Mouse (Mus musculus): ENCODE measurements around the gene Prdm2. TPM values are rescaled to one million over a fixed set of nuclear protein-coding genes. Genes with fewer than 3 reads are reported as not detected.

The Prdm2 gene
- polyA plus RNA-seq, 1 experiment from 2014 or later: 16.0 TPM

DNA sequence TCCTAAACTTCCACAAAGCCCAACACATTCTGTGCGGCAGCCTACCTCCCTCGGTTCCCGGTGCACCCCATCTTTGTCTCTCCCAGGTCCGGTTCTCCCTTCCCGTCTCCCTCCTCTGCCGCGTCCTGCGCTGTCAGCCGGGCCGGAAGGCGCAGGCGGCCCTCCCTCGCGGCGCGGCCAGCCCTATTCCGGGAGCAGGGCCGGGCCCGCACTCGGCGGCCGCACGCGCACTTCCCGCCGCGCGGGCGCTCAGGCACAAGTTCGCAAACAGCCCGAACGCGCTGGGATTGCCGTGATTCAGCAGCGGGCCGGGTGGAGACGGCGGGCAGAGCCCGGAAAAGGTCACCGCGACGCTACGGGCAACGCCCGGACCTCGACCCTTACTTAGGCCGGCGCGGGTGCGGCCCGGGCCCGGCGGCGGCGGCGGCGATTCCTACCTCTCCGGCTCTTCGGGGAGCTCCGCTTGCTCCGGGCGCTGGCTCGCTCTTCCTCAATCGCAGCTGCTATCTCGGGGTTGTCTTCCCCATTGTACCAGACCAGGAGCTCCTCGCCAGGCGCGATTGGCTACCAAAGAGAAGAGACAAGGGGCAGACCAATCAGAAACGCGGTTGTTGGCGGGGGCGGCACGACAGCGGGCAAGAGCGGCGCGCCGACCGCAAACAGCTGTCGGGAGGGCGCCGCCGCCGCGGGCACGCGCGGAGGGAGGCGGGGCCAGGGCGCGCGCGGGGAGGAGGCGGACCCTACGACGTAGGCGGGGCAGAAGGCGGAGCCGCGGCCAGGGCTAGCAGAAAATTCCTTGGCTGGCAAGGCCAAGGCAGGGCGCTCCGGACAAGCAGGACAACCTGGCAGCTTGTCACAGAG lies 50.9 kb downstream of the Prdm2 start:
- Histone ChIP-seq H3K27me3 (ENCODE audit: poor library complexity, severe bottlenecking) (no peaks in the 10 kb centered on the region), H3K36me3 (replicated peaks) (peaks cover 50% of the 10 kb centered on the region), H3K4me3 (peak overlapping the region; percentile 87), H3K9me3 (no peaks in the 10 kb centered on the region), H3K4me1 (peaks cover 32% of the 10 kb centered on the region), H3K27ac (peak overlapping the region; percentile 97)
- WGBS: under 1% methylated on average over 83 of the region's 102 CpGs
- DNase-seq (ENCODE audit: extremely low spot score, low spot score): peak; percentile 100

DNA sequence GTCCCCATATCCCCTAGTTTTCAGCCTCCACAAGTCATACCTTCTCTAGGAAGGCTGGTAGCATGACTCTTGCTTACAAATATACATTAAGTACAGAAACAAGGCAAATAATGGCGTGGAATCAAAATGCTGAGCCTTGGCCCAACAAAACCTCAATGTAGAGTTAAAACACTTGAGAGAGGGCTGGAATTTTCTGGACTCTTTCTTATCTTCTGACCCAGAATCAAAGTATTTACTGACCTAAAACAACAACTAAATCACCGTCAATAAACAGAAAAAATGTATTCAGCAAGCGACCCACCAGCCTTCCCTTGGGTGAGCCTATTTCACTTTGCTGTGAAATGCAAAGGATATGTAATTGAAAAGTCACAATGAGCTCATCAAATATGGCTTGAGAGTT lies 52.0 kb downstream of the Prdm2 start:
- Histone ChIP-seq H3K27ac (peak overlapping the region; percentile 97; the same call in 1 of the 2 replicates), H3K36me3 (replicated peaks) (peaks cover 46% of the 10 kb centered on the region), H3K4me3 (peak overlapping the region; percentile 87), H3K4me1 (peaks cover 34% of the 10 kb centered on the region), H3K27me3 (ENCODE audit: poor library complexity, severe bottlenecking) (no peaks in the 10 kb centered on the region), H3K9me3 (no peaks in the 10 kb centered on the region)
- no peak for DNase-seq (ENCODE audit: extremely low spot score, low spot score)
- WGBS: 69% methylated on average over 3 of the region's 3 CpGs

DNA sequence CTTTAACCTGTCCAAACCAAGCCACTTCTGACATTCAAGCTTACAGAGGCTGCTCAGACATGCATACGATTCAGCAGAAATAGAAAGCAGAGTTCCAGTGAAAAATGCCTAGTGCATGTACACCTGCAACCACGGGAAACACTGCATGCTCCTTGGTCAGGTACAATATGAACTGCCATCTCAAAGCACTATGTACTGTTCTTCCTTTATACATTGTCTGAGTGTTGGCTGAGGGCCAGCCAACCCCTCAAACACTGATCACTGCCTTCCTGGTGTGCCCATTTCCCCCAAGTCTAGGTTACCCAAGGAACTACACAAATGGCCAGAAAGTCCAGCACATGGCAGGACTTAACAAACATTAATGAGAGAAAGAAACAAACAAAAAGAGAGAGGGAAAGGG lies 53.5 kb downstream of the Prdm2 start:
- Histone ChIP-seq H3K27me3 (ENCODE audit: poor library complexity, severe bottlenecking) (no peaks in the 10 kb centered on the region), H3K4me1 (peaks cover 37% of the 10 kb centered on the region), H3K36me3 (replicated peaks) (peaks cover 34% of the 10 kb centered on the region), H3K4me3 (no peak overlapping the region; the same call in 1 of the 2 replicates), H3K27ac (no peak overlapping the region), H3K9me3 (no peaks in the 10 kb centered on the region)
- DNase-seq (ENCODE audit: extremely low spot score, low spot score): no peak
- 91% methylated on average over 2 of the region's 2 CpGs for WGBS

DNA sequence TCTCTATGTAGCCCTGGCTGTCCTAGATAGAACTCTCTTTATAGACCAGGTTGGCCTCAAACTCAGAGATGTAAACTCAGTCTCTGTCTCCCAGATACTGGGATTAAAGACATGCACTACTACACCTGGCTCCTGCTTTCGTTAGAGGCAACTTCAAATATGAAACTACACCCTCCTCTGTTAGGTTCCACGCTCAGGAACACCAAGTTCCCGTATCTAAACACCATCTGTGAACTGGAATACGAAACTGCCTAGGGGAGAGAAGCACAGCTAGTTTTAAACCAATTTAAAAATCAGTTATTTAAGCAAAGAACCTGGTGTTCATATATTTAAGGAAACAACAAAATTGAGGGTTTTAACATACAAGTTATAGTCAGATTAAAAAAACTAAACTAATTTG lies 56.9 kb downstream of the Prdm2 start:
- no peak overlapping the region for H3K27ac ChIP-seq
- 91% methylated on average over 4 of the region's 4 CpGs for WGBS
- no peaks in the 10 kb centered on the region for H3K9me3 ChIP-seq
- H3K4me3 ChIP-seq: no peak overlapping the region
- H3K27me3 ChIP-seq (ENCODE audit: poor library complexity, severe bottlenecking): no peaks in the 10 kb centered on the region
- peaks cover 29% of the 10 kb centered on the region for H3K4me1 ChIP-seq
- DNase-seq (ENCODE audit: extremely low spot score, low spot score): no peak
- peaks cover 37% of the 10 kb centered on the region for H3K36me3 ChIP-seq (replicated peaks)

DNA sequence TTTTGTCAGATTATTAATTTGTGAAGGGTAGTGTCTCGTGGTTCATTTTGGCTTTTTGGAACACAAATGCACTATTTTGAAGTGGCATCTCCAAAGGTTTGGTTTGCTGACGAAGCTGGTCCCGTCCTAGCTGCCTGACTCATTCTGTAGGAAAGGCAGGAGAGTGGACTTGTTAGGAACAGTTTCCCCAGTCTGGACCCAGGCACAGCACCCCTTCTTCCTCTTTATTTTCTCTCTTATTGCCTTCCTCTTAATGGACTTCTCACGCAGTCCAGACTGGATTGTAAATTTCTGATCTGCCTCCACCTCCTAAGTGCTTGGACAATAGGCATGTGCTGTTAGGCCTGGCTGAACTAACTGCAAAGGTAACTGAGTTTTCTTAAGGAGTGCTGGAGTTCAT lies 57.8 kb downstream of the Prdm2 start:
- no peak for DNase-seq (ENCODE audit: extremely low spot score, low spot score)
- WGBS: 81% methylated on average over 4 of the region's 4 CpGs
- H3K27me3 ChIP-seq (ENCODE audit: poor library complexity, severe bottlenecking): no peaks in the 10 kb centered on the region
- no peak overlapping the region for H3K4me3 ChIP-seq
- no peak overlapping the region for H3K27ac ChIP-seq
- peaks cover 37% of the 10 kb centered on the region for H3K36me3 ChIP-seq (replicated peaks)
- H3K4me1 ChIP-seq: peaks cover 20% of the 10 kb centered on the region
- no peaks in the 10 kb centered on the region for H3K9me3 ChIP-seq

DNA sequence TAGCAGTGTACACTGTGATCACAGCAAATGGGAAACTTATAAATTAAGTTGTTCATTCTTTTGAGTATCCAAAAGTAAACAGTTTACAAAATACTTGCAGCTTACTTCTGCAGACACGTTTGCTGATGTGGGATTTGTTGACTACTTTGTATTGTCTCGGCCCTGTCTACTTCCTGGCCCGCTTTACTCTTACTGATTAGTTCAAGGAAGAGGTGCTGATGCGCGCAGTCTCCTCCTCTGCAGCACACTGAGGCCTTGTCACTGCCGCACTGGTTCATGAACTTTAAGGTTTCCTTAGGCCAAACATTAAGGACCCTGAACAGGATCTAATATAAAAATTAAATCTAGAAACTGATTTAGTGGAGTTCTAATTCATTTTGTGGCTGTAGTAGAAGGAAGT lies 58.2 kb downstream of the Prdm2 start:
- H3K27ac ChIP-seq: no peak overlapping the region
- no peaks in the 10 kb centered on the region for H3K9me3 ChIP-seq
- peaks cover 17% of the 10 kb centered on the region for H3K4me1 ChIP-seq
- WGBS: 87% methylated on average over 6 of the region's 6 CpGs
- H3K27me3 ChIP-seq (ENCODE audit: poor library complexity, severe bottlenecking): no peaks in the 10 kb centered on the region
- peaks cover 37% of the 10 kb centered on the region for H3K36me3 ChIP-seq (replicated peaks)
- H3K4me3 ChIP-seq: no peak overlapping the region
- DNase-seq (ENCODE audit: extremely low spot score, low spot score): no peak

DNA sequence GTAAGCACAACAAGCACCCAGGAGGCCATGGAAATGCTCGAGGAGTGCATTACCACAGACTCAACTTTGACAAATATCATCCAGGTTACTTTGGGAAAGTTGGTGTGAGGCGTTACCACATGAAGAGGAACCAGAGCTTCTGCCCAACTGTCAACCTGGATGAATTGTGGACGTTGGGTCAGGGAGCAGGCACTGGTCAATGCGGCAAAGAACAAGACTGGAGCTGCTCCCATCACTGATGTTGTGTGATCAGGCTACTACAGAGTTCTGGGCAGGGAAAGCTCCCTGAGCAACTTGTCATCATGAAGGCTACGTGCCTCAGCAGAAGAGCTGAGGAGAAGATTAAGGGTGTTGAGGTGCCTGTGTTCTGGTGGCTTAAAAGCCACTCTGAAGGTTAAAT lies 60.2 kb downstream of the Prdm2 start:
- peaks cover 12% of the 10 kb centered on the region for H3K4me1 ChIP-seq
- DNase-seq (ENCODE audit: extremely low spot score, low spot score): no peak
- whole genome bisulfite sequencing: 95% methylated on average over 5 of the region's 5 CpGs
- no peak overlapping the region for H3K4me3 ChIP-seq
- no peaks in the 10 kb centered on the region for H3K27me3 ChIP-seq (ENCODE audit: poor library complexity, severe bottlenecking)
- H3K27ac ChIP-seq: no peak overlapping the region
- no peaks in the 10 kb centered on the region for H3K9me3 ChIP-seq
- peaks cover 29% of the 10 kb centered on the region for H3K36me3 ChIP-seq (replicated peaks)

DNA sequence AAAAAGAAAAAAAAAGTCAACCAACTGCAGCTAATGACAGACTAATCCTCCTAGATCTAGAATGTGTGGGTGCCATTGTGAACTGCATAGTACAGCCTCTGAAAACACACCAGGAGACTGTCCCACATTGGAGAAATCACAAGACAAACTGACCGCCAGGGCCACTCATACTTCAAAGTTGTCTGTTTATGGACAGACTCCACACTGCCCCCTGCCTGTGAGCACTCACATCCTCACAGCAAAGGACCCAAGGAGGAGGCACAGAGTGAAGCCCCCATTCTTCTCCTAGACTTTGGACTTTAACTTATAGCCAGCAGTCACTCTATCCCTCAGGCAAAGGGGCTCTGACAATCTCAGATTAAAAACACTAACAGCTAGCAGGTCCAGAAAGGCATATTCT lies 61.5 kb downstream of the Prdm2 start:
- no peaks in the 10 kb centered on the region for H3K9me3 ChIP-seq
- H3K4me1 ChIP-seq: 0 out of 2 replicates have a peak, but pooled peaks cover 3% of the 10 kb centered on the region
- no peak for DNase-seq (ENCODE audit: extremely low spot score, low spot score)
- H3K36me3 ChIP-seq (replicated peaks): peaks cover 21% of the 10 kb centered on the region
- no peaks in the 10 kb centered on the region for H3K27me3 ChIP-seq (ENCODE audit: poor library complexity, severe bottlenecking)
- 79% methylated on average over 1 of the region's 1 CpGs for WGBS
- H3K27ac ChIP-seq: no peak overlapping the region
- H3K4me3 ChIP-seq: no peak overlapping the region

DNA sequence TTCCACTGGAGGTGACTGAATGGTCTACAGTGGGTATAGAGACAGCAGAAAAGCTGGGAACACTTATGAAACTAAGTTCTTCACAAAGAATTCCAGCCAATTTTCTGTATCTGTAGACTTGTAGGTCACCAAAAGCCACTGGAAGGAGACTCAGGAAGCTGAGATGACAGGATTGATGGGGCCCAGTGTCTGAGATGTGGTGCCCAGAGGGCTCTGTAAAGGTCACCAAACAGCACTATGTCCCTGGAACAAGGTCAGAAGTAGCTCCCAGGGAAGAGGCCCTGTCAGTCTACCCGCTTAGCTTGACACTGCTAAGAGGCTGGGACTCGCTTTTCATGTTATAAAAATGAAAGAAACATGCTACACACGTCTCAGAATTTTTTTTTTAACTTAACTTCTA lies 65.1 kb downstream of the Prdm2 start:
- Histone ChIP-seq H3K27me3 (ENCODE audit: poor library complexity, severe bottlenecking) (no peaks in the 10 kb centered on the region), H3K36me3 (replicated peaks) (peaks cover 12% of the 10 kb centered on the region; the same call in 1 of the 2 replicates), H3K27ac (no peak overlapping the region), H3K9me3 (no peaks in the 10 kb centered on the region), H3K4me1 (peaks cover 4% of the 10 kb centered on the region; the same call in 1 of the 2 replicates), H3K4me3 (no peak overlapping the region)
- 89% methylated on average over 3 of the region's 3 CpGs for WGBS
- no peak for DNase-seq (ENCODE audit: extremely low spot score, low spot score)

DNA sequence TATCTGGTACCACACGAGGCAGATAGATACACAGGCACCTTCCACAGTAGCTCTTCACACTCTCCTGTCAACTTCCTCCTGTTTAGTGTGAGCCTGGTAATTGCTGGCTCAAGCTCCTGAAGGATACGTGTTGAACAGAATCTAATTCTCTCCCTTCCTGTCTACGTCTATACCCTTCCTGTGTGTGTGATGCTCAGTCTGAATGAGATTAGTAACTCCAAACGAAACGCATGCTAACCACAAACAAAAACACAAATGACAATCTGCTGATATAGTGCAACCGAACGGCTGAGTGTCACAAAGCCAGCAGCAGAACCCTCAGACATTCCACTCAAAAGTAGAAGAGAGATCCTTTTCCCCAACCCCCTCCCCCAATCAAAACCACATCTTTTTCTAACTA lies 69.2 kb downstream of the Prdm2 start:
- Histone ChIP-seq H3K36me3 (replicated peaks) (peaks cover 41% of the 10 kb centered on the region), H3K27me3 (ENCODE audit: poor library complexity, severe bottlenecking) (no peaks in the 10 kb centered on the region), H3K9me3 (no peaks in the 10 kb centered on the region), H3K4me1 (peaks cover 4% of the 10 kb centered on the region; the same call in 1 of the 2 replicates), H3K27ac (no peak overlapping the region), H3K4me3 (no peak overlapping the region)
- 75% methylated on average over 7 of the region's 7 CpGs for WGBS
- DNase-seq (ENCODE audit: extremely low spot score, low spot score): no peak

DNA sequence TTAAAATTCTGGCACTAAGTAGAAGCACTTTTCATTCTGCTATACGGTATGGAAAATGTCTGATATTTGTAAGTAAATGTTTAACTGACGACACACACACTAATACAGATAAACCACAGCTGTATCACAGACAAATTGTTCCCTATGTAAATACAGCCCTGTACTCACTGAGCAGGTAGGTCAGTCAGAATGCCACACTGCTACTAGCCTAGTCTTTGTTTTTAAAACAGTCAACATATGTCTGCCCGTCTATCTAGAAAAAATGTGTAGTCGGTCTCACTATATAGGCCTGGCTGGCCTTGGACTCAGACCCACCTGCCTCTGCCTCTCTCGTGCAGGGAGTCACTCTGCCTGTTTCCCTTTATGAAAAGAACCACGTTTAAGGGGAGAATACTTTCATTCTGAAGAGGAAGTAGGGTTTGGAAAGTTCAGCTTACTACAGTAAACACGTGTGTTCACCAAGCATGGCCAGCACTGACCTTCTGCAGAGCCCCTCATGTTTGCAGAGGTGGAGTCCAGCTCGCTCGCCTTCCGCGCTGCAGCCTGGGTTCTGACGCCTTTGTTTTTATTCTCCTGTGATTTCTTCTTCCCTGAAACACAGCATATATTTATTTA lies 71.0 kb downstream of the Prdm2 start:
- Histone ChIP-seq H3K9me3 (no peaks in the 10 kb centered on the region), H3K27me3 (ENCODE audit: poor library complexity, severe bottlenecking) (no peaks in the 10 kb centered on the region), H3K4me3 (no peak overlapping the region), H3K27ac (no peak overlapping the region), H3K36me3 (replicated peaks) (peaks cover 39% of the 10 kb centered on the region), H3K4me1 (peaks cover 4% of the 10 kb centered on the region; the same call in 1 of the 2 replicates)
- 95% methylated on average over 12 of the region's 12 CpGs for WGBS
- no peak for DNase-seq (ENCODE audit: extremely low spot score, low spot score)

DNA sequence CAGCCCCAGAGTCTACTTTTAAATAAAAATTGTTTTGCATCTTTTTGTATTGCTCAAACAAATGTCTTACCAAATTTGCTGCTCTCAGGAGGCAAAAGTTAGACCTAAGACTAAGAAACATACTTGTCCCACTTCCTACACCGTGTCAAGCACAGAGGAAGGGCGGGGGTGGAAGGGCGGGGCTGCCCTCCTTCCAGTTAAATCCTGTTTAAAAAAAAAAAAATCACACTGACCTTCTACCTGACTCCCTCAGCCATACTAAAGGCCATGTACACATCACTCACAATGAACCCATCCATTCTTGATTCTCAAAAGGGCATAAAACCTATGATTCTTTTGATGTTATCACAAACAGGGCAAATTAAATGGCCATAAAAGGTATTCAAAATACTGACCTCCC lies 71.9 kb downstream of the Prdm2 start:
- no peak for DNase-seq (ENCODE audit: extremely low spot score, low spot score)
- H3K9me3 ChIP-seq: no peaks in the 10 kb centered on the region
- 92% methylated on average over 3 of the region's 3 CpGs for WGBS

DNA sequence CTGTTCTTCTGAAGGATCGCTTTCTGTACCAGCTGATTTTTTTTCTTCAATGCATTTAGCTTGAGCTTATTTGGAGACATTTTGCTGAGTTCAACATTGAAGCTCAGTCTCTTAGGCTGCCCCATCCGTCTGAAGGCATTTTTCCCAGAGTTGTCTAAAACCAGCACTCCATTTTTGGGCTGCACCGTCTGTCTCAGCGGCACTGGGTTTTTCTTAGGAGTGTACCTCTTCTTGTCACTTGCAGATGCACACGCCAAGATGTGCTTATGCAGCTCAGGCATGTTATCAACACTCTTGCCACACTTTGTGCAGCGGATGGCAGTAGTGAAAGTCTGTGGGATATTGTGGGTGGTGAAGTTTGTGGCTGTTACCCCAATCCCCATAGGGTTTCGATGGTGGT lies 80.4 kb downstream of the Prdm2 start:
- 92% methylated on average over 7 of the region's 7 CpGs for WGBS
- Histone ChIP-seq H3K36me3 (replicated peaks) (peaks cover 96% of the 10 kb centered on the region), H3K27me3 (ENCODE audit: poor library complexity, severe bottlenecking) (no peaks in the 10 kb centered on the region), H3K27ac (no peak overlapping the region), H3K4me1 (no peaks in the 10 kb centered on the region), H3K9me3 (no peaks in the 10 kb centered on the region), H3K4me3 (no peak overlapping the region)
- no peak for DNase-seq (ENCODE audit: extremely low spot score, low spot score)

More for the DNA sequence above, 71.9 kb downstream of the Prdm2 start:
- Histone ChIP-seq H3K4me1 (peaks cover 4% of the 10 kb centered on the region; the same call in 1 of the 2 replicates), H3K36me3 (replicated peaks) (peaks cover 47% of the 10 kb centered on the region), H3K27ac (no peak overlapping the region), H3K27me3 (ENCODE audit: poor library complexity, severe bottlenecking) (no peaks in the 10 kb centered on the region), H3K4me3 (no peak overlapping the region)

Measured in forebrain, embryonic 10.5 days (tissue).